Mouse (Mus musculus) embryonic fibroblast, embryonic 13.5 days (primary cell): ENCODE results near the gene Araf.

Source experiments
- CTCF ChIP-seq: IDR thresholded peaks from 2 replicates; pipeline ENCODE4 v1.5.1; 2011; ENCODE audit warnings: mild to moderate bottlenecking, control low read depth, low read length, moderate library complexity, borderline replicate concordance; ENCODE audit not compliant: insufficient read depth
- POLR2A ChIP-seq: IDR thresholded peaks from 2 replicates; pipeline ENCODE4 v1.6.1; 2011; ENCODE audit warnings: low read depth, mild to moderate bottlenecking, control low read depth, low read length, moderate library complexity

- TF ChIP-seq CTCF (no peak), POLR2A (peak; percentile 50)
Measured at GRCm38 (mm10) chrX:20798141-20798796, 655 bp downstream of the Araf start.
